Mouse (Mus musculus) hindbrain, embryonic 14.5 days (tissue): ENCODE measurements at regions not wholly inside any gene's neighbourhood (a gene's known extent, or its start where the extent isn't known, plus 50 kb on each side); places are given as distances from the start of the nearest gene placed in this dataset.

ENCODE experiments used
- ATAC-seq: fragments of 200-750 bp; cut with Nextera tagmentation; 2 replicates; pipeline ENCODE4 v1.8.0; 2017; ENCODE audit warnings: moderate number of reproducible peaks, mild to moderate bottlenecking, moderate TSS enrichment, moderate library complexity; ENCODE audit not compliant: low FRiP score
- DNase-seq: peaks from one replicate; pipeline ENCODE4 v3.0.0-alpha.2; 2015; ENCODE audit warnings: low spot score
- H3K27ac ChIP-seq: fragments of 300-500 bp; sonication (generic); 2 replicates; pipeline ENCODE4 v1.5.1; 2014; ENCODE audit warnings: mild to moderate bottlenecking, moderate library complexity
- H3K27me3 ChIP-seq: fragments of 300-500 bp; sonication (generic); 2 replicates; pipeline ENCODE4 v1.6.1; 2014; ENCODE audit warnings: mild to moderate bottlenecking, low read length, mixed read lengths; ENCODE audit not compliant: control insufficient read depth, insufficient read depth
- H3K36me3 ChIP-seq: fragments of 300-500 bp; sonication (generic); replicated peaks from 2 replicates; pipeline ENCODE4 v1.6.1; 2014; ENCODE audit not compliant: control insufficient read depth, insufficient read depth
- H3K4me1 ChIP-seq: fragments of 300-500 bp; sonication (generic); replicated peaks from 2 replicates; pipeline ENCODE4 v1.6.1; 2014; ENCODE audit warnings: antibody characterized with exemption, low read length, mixed read lengths; ENCODE audit not compliant: control insufficient read depth, insufficient read depth
- H3K4me2 ChIP-seq: fragments of 300-500 bp; sonication (generic); replicated peaks from 2 replicates; pipeline ENCODE4 v1.6.1; 2014; ENCODE audit warnings: mild to moderate bottlenecking, moderate library complexity
- H3K4me3 ChIP-seq: fragments of 300-500 bp; sonication (generic); replicated peaks from 2 replicates; pipeline ENCODE4 v1.5.1; 2014; ENCODE audit warnings: mild to moderate bottlenecking, low read length
- H3K9ac ChIP-seq: fragments of 300-500 bp; sonication (generic); 2 replicates; pipeline ENCODE4 v1.6.1; 2014
- H3K9me3 ChIP-seq: fragments of 300-500 bp; sonication (generic); 2 replicates; pipeline ENCODE4 v1.6.1; 2016; ENCODE audit warnings: low read length; ENCODE audit not compliant: control insufficient read depth
- WGBS: fragments of 180-500 bp; shearing (Covaris S2); extraction: QIAGEN DNeasy Blood & Tissue Kit; methylation state at CpG from one replicate; pipeline ENCODE4 v1.1.7; 2014; 5-methylcytosine and 5-hydroxymethylcytosine counted together

GRCm38 (mm10) chr13:111373801-111374200 lies 116.1 kb downstream of the Gpbp1 start:
- Histone ChIP-seq H3K4me2 (no peak overlapping the region), H3K4me1 (no peaks in the 10 kb centered on the region), H3K27ac (no peak overlapping the region), H3K27me3 (no peaks in the 10 kb centered on the region), H3K9ac (no peak overlapping the region), H3K9me3 (no peaks in the 10 kb centered on the region), H3K4me3 (no peak overlapping the region), H3K36me3 (no peaks in the 10 kb centered on the region)
- WGBS: 64% methylated on average over 1 of the region's 1 CpGs
- no peak for ATAC-seq
- no peak for DNase-seq
